Mouse (Mus musculus): Measurements from ENCODE around the gene Treh. TPM values are rescaled to one million over a fixed set of nuclear protein-coding genes. Genes with fewer than 3 reads are reported as not detected.

Gene Treh
- polyA plus RNA-seq, 1 experiment from 2014 or later = not detected

- Histone ChIP-seq H3K36me3 (replicated peaks; ENCODE audit: control insufficient read depth, insufficient read depth, low read depth, low read length) (peaks cover 2% of the 10 kb centered on the region), H3K4me1 (ENCODE audit: control insufficient read depth, insufficient read depth, low read length) (peaks cover 11% of the 10 kb centered on the region; the same call in 1 of the 2 replicates), H3K4me3 (ENCODE audit: low read depth, low read length) (no peak overlapping the region), H3K4me2 (ENCODE audit: low read depth, low read length) (no peak overlapping the region), H3K9ac (replicated peaks; ENCODE audit: low read length) (no peak overlapping the region), H3K27me3 (ENCODE audit: control insufficient read depth, insufficient read depth, low read length) (no peaks in the 10 kb centered on the region), H3K27ac (replicated peaks; ENCODE audit: low read depth, low read length) (no peak overlapping the region), H3K9me3 (replicated peaks; ENCODE audit: control insufficient read depth, low read length) (no peaks in the 10 kb centered on the region)
- WGBS = 68% methylated on average over 17 of the region's 17 CpGs
- DNase-seq (ENCODE audit: low spot score) (no peak), ATAC-seq (replicated peaks; ENCODE audit: insufficient number of reproducible peaks, low FRiP score, low TSS enrichment, low read depth) (no peak)
Observed at GRCm38 (mm10) chr9:44711602-44712001, 38.6 kb downstream of the Treh start.

DNA sequence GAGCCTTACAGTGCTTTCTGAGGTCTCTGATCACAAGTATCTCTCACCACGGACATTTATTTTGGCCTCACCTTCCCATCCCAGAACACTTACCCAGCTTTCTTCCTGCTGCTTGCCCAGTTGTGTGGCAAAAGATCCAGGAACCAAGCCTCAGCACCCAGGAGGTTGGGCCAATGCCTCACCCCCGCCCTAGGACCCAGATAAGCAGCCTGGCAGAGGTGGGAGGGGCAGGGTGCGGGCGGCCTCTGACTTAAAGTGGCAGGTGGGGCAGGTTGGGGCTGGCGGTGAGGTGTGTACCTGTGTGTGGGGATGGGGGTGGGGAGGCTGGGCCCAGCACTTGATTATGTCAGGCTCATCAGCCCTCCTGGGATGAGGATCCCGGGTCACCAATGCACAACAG lies 40.0 kb downstream of the Treh start:
- Histone ChIP-seq H3K27ac (replicated peaks; ENCODE audit: low read depth, low read length) (no peak overlapping the region), H3K36me3 (replicated peaks; ENCODE audit: control insufficient read depth, insufficient read depth, low read depth, low read length) (peaks cover 5% of the 10 kb centered on the region), H3K27me3 (ENCODE audit: control insufficient read depth, insufficient read depth, low read length) (no peaks in the 10 kb centered on the region), H3K4me1 (ENCODE audit: control insufficient read depth, insufficient read depth, low read length) (peaks cover 5% of the 10 kb centered on the region; the same call in 1 of the 2 replicates), H3K9ac (replicated peaks; ENCODE audit: low read length) (no peak overlapping the region), H3K4me2 (ENCODE audit: low read depth, low read length) (no peak overlapping the region), H3K4me3 (ENCODE audit: low read depth, low read length) (no peak overlapping the region), H3K9me3 (replicated peaks; ENCODE audit: control insufficient read depth, low read length) (no peaks in the 10 kb centered on the region)
- ATAC-seq (replicated peaks; ENCODE audit: insufficient number of reproducible peaks, low FRiP score, low TSS enrichment, low read depth) (no peak), DNase-seq (ENCODE audit: low spot score) (no peak)
- 83% methylated on average over 6 of the region's 6 CpGs for WGBS

DNA sequence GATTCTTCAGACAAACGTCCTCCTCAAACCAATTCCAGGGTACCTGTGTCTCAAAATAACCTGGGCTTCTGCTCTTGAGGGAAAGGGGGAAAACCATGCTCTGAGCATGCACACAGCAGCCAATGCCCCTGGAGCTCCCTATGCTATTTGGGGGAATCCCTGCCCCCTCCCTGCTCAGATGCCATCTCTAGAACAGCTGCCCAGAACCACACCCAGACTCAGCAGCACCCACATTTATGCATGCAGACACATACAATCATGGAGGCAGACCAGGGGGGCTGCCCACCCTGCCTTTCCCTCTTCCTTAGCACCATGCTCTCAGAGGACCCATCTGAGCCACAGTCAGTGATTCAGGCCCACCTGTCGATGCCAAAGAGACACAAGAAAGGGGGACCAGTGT lies 40.5 kb downstream of the Treh start:
- Histone ChIP-seq H3K9me3 (replicated peaks; ENCODE audit: control insufficient read depth, low read length) (no peaks in the 10 kb centered on the region), H3K4me2 (ENCODE audit: low read depth, low read length) (no peak overlapping the region), H3K27ac (replicated peaks; ENCODE audit: low read depth, low read length) (no peak overlapping the region), H3K4me3 (ENCODE audit: low read depth, low read length) (no peak overlapping the region), H3K4me1 (ENCODE audit: control insufficient read depth, insufficient read depth, low read length) (peaks cover 3% of the 10 kb centered on the region; the same call in 1 of the 2 replicates), H3K36me3 (replicated peaks; ENCODE audit: control insufficient read depth, insufficient read depth, low read depth, low read length) (peaks cover 5% of the 10 kb centered on the region), H3K27me3 (ENCODE audit: control insufficient read depth, insufficient read depth, low read length) (no peaks in the 10 kb centered on the region), H3K9ac (replicated peaks; ENCODE audit: low read length) (no peak overlapping the region)
- DNase-seq (ENCODE audit: low spot score) (no peak), ATAC-seq (replicated peaks; ENCODE audit: insufficient number of reproducible peaks, low FRiP score, low TSS enrichment, low read depth) (no peak)
- 69% methylated on average over 2 of the region's 2 CpGs for WGBS

GRCm38 (mm10) chr9:44715109-44715508 lies 42.1 kb downstream of the Treh start:
- Histone ChIP-seq H3K27ac (replicated peaks; ENCODE audit: low read depth, low read length) (no peak overlapping the region), H3K4me1 (ENCODE audit: control insufficient read depth, insufficient read depth, low read length) (peaks cover 2% of the 10 kb centered on the region; the same call in 1 of the 2 replicates), H3K4me3 (ENCODE audit: low read depth, low read length) (no peak overlapping the region), H3K9me3 (replicated peaks; ENCODE audit: control insufficient read depth, low read length) (no peaks in the 10 kb centered on the region), H3K9ac (replicated peaks; ENCODE audit: low read length) (no peak overlapping the region), H3K27me3 (ENCODE audit: control insufficient read depth, insufficient read depth, low read length) (no peaks in the 10 kb centered on the region), H3K36me3 (replicated peaks; ENCODE audit: control insufficient read depth, insufficient read depth, low read depth, low read length) (peaks cover 5% of the 10 kb centered on the region), H3K4me2 (ENCODE audit: low read depth, low read length) (no peak overlapping the region)
- DNase-seq (ENCODE audit: low spot score) = no peak
- WGBS = 88% methylated on average over 17 of the region's 17 CpGs
- no peak for ATAC-seq (replicated peaks; ENCODE audit: insufficient number of reproducible peaks, low FRiP score, low TSS enrichment, low read depth)

DNA sequence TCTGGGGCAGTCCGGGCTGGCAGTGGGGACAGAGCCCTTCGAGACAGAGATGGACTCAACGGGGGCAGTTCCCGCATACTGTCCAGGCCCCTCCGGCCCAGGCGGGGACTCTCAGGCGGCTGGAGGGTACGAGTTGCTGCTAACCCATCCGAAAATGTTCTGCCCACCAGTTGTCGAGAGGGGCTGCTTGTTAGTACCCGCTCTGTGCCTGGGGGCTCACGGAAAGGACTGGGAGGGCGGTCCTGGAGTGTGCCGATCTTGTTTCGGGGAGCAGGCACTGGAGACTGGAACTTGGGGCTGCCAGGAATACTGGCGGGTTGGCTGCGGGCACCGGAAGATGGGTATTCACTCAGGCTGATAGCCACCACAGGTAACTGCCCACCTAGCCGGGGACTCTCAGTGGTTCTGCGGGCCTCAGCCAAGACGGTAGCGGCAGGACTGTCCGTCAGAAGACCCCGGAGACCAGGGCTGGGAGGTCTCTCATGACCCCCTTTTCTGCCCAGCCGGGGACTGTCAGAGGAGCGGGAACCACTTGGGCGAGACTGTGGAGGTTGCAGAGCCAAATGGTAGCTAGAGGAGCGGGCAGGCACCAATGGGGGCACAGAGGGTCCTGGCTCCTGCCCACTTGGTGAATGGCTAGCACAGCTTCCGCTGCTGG lies 42.8 kb downstream of the Treh start:
- Histone ChIP-seq H3K4me2 (ENCODE audit: low read depth, low read length) (no peak overlapping the region), H3K4me1 (ENCODE audit: control insufficient read depth, insufficient read depth, low read length) (peaks cover 6% of the 10 kb centered on the region; the same call in 1 of the 2 replicates), H3K9ac (replicated peaks; ENCODE audit: low read length) (no peak overlapping the region), H3K9me3 (replicated peaks; ENCODE audit: control insufficient read depth, low read length) (no peaks in the 10 kb centered on the region), H3K4me3 (ENCODE audit: low read depth, low read length) (no peak overlapping the region), H3K36me3 (replicated peaks; ENCODE audit: control insufficient read depth, insufficient read depth, low read depth, low read length) (peaks cover 5% of the 10 kb centered on the region), H3K27me3 (ENCODE audit: control insufficient read depth, insufficient read depth, low read length) (no peaks in the 10 kb centered on the region), H3K27ac (replicated peaks; ENCODE audit: low read depth, low read length) (no peak overlapping the region)
- DNase-seq (ENCODE audit: low spot score) (no peak), ATAC-seq (replicated peaks; ENCODE audit: insufficient number of reproducible peaks, low FRiP score, low TSS enrichment, low read depth) (no peak; the same call in 1 of the 2 replicates)
- 92% methylated on average over 29 of the region's 29 CpGs for WGBS

DNA sequence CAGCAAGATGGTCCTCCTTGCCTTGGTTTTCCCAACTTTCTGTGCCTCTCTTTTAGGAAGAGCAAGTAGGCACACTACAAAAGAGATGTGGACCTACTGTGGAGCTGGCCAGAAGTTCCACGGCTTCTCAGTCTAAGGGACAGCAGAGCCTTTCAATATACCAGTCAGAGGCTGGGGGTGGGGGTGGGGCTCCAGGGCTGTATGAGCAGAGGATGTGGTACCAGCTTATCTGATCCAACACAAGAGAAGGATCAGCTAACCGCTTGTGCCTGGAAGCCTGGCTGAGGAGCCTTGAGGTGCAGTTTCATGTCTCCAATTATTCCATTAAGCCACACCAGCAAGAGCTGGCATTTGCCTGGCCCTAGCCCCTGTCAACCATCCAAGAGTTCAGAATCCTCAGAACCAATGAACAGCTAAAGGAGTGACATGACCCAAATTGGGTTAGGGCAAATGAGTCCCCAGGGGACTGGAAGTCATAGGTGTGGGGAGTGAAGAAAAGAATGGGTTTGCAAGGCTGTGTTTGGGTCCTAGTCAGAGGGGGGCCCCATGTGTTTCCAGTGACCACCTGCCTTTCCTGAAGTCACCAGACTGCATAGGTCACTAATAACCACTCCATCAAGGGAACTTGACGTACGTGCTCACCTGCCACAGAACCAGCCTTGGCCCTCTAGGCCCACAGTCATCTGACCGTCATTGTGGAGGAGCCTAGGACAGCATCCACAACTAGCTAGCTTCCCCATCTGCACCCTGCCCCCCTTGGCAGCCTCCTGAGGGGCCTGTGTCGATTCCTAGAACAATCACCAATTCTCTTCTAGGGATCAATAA lies 44.2 kb downstream of the Treh start:
- Histone ChIP-seq H3K9ac (replicated peaks; ENCODE audit: low read length) (no peak overlapping the region), H3K27ac (replicated peaks; ENCODE audit: low read depth, low read length) (no peak overlapping the region), H3K4me3 (ENCODE audit: low read depth, low read length) (no peak overlapping the region), H3K4me2 (ENCODE audit: low read depth, low read length) (no peak overlapping the region), H3K4me1 (ENCODE audit: control insufficient read depth, insufficient read depth, low read length) (peaks cover 6% of the 10 kb centered on the region; the same call in 1 of the 2 replicates), H3K27me3 (ENCODE audit: control insufficient read depth, insufficient read depth, low read length) (no peaks in the 10 kb centered on the region), H3K9me3 (replicated peaks; ENCODE audit: control insufficient read depth, low read length) (no peaks in the 10 kb centered on the region), H3K36me3 (replicated peaks; ENCODE audit: control insufficient read depth, insufficient read depth, low read depth, low read length) (peaks cover 5% of the 10 kb centered on the region)
- no peak for DNase-seq (ENCODE audit: low spot score)
- 81% methylated on average over 6 of the region's 6 CpGs for WGBS
- ATAC-seq (replicated peaks; ENCODE audit: insufficient number of reproducible peaks, low FRiP score, low TSS enrichment, low read depth) = no peak

DNA sequence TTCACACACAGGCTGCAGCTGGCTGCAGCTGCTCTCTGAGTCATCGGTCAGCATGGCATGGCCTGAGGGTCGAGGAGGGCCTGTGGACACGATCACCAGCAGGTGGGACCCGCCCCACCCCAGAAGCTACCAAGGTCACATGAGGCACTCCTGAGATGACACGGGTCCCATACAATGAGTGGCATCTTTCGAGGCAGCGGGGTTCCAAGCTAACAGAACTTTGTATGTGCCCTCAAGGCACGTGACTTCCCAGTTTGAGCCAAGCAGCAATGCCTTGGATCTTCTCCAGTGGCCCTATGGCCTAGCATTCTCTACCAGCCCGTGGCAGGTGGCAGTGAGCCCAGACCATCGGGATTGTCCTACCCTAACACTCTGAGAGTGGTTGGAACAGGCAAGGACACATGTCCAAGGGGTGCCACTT lies 44.8 kb downstream of the Treh start:
- no peak overlapping the region for H3K4me3 ChIP-seq (ENCODE audit: low read depth, low read length)
- peaks cover 5% of the 10 kb centered on the region for H3K36me3 ChIP-seq (replicated peaks; ENCODE audit: control insufficient read depth, insufficient read depth, low read depth, low read length)
- H3K27me3 ChIP-seq (ENCODE audit: control insufficient read depth, insufficient read depth, low read length) = no peaks in the 10 kb centered on the region
- H3K27ac ChIP-seq (replicated peaks; ENCODE audit: low read depth, low read length) = no peak overlapping the region
- 81% methylated on average over 10 of the region's 10 CpGs for WGBS
- peaks cover 6% of the 10 kb centered on the region; the same call in 1 of the 2 replicates for H3K4me1 ChIP-seq (ENCODE audit: control insufficient read depth, insufficient read depth, low read length)
- H3K9ac ChIP-seq (replicated peaks; ENCODE audit: low read length) = no peak overlapping the region
- ATAC-seq (replicated peaks; ENCODE audit: insufficient number of reproducible peaks, low FRiP score, low TSS enrichment, low read depth) (no peak), DNase-seq (ENCODE audit: low spot score) (no peak)
- no peak overlapping the region for H3K4me2 ChIP-seq (ENCODE audit: low read depth, low read length)
- H3K9me3 ChIP-seq (replicated peaks; ENCODE audit: control insufficient read depth, low read length) = no peaks in the 10 kb centered on the region

Measured in embryonic facial prominence, embryonic 11.5 days (tissue).